Mouse (Mus musculus) adipocyte (in vitro differentiated cells): Measurements from ENCODE around the gene Cpne9.
"Not testable (repeated sequence)": the region's sequence is repeated elsewhere in the genome, so short reads cannot be mapped to it uniquely, and the experiment has no call there.

Experiments
- DNase-seq: peaks from one replicate; pipeline ENCODE4 v3.0.0-alpha.2; 2016; ENCODE audit warnings: low spot score

Gene Cpne9

DNA sequence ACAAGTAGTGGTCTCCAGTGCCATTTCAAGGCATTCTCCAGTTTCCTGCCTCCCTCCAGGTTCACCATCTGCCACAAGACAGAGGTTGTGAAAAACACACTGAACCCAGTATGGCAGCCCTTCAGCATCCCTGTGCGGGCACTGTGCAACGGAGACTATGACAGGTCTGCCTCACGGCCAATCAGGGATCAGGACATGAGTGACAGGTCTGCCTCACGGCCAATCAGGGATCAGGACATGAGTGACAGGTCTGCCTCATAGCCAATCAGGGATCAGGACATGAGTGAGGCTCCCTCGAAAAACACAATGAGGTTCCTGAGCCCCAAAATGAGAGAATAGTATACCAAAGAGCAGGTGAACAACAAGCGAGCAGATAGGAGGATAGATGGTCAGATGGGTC is 8.2 kb downstream of the Cpne9 start:
- DNase-seq = no peak

DNA sequence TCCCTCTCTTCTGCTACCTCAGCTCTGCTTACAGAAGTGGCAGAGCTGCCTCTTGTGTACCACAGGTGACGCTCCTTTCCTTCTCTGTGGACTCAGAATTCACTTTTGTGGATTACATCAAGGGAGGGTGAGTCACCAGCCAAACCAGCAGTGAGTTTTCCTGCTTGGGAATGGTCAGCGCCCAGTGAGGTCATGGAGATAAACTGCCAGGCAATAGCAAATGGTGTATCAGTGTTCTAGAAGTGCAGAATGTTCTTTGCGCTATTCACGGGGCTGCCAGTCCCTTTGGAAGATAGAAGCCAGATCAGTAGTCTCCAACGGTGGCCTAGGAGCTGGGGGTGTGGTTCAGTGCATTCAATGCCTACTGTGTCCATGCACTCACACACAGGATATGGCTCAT is 10.8 kb downstream of the Cpne9 start:
- no peak for DNase-seq

DNA sequence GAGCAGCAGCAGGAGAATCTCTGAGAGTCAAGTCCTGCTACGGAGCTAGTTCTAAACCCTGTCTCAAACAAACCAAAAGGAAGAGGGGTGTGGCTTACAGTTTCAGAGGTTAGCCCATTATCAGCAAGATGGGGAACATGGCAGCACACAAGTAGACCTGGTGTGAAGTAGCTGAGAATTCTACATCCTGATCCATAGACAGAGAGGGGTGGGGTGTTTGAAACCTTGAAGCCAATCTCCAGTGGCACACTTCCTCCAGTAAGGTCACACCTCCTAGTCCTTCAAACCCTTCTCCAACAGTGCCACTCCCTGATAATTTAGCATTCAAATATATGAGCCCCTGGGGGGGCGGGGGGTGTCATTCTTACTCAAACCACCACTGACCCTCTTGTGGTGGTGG is 13.9 kb downstream of the Cpne9 start:
- DNase-seq = no peak

DNA sequence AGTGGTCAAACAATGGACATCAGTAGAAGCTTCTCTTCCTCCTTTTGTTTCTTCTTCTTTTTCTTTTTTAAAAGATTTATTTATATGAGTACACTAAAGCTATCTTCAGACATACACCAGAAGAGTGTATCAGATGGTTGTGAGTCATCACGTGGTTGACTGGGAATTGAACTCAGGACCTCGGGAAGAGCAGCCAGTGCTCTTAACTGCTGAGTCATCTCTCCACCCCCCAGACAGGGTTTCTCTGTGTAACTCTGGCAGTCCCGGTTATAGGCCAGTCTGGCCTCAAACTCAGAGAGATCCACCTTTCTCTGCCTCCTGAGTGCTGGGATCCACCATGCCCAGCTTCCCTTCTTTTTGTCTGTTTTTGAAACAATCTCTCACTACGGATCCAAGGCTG is 14.5 kb downstream of the Cpne9 start:
- DNase-seq = no peak

DNA sequence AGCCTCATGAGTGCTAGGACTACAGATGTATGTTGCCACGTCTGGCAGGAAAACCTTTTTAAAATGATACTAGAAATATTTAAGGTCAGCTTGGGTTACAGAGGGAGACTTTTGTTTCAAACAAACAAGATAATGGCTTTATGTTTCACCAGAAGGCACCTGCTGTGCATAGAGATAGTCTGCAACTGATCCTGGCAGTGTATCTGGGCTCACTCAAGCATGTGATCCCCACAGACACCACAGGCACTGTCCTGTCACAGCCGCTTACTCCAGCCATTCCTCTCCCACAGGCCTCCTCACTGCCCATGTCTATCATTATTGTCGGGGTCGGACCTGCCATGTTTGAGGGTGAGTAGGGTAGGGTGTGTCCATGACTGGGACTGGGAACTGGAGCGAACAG is 19.2 kb downstream of the Cpne9 start:
- DNase-seq = no peak

DNA sequence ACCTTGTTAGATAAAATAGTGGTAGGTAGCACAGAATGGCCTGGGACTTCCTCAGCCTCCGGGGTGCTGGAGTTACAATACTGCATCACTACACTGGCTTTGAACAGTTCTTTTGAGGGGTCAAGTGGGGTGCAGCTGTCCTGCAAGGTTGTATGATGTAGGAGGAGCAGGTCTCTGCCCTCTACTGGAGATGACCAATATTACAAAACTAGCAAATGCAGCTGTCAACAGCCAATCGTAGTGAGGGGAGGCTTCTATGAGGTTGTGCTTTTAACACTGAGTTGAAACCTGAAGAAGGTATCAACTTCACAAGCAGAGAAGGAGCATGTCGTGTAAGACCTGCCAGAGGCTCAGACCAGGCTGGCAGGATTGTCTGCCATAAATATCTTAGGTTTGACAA is 20.2 kb downstream of the Cpne9 start:
- peak; percentile 75 for DNase-seq

DNA sequence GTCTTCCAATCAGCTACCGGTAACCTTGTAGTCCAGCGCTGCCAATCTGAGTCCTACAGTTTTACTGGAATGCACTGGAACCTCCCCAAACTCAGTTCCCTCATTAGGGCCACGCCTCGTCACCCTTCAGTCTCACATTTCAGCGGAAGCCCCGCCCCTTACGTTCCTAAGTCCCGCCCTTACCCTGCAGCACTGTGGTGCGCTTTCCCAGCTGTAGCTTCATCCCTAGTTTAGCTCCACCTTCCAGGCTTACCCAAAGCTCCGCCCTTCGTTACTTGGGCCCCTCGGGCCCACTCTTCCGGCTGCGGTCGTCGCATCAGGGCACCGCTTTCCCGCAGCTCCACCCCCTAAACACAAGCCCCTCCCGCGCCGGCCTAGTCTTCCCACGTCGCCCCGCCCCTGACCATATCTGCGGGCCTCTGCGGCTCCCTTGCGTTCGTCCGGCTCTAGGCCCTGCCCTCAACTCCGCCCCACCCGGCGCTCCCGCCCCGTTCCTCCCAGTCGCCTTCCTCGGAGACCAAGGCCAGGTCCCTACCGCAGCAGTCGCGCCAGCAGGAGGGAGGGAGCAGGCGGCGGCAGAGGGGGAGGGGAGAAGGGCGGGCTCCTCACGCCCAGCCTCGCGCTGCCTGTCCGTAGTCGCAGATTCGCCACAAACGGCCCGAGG is 24.3 kb downstream of the Cpne9 start:
- peak; percentile 100 for DNase-seq

DNA sequence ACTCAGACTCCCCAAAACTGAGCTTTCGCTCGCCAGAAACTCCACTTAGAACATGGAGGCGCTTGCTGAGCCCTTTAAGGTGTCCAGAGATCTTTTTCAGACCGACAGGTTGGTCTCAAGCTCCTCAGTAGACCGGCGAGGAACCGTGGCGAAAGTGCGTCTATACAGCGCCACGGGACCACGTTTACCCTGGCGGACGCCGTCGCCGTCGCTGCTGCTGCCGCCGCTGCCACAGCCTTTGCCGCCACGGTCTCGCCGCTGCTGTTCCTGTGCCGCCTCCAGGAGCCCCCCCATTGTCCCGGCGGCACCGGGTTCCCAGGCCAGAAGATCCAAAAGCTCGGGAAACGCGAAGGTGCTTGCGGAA is 24.9 kb downstream of the Cpne9 start, which contains the start of gene Brpf1:
Gene Brpf1, plus strand, starts transcription at position 152 of the 364 bp plus-strand sequence.
- no peak for DNase-seq

DNA sequence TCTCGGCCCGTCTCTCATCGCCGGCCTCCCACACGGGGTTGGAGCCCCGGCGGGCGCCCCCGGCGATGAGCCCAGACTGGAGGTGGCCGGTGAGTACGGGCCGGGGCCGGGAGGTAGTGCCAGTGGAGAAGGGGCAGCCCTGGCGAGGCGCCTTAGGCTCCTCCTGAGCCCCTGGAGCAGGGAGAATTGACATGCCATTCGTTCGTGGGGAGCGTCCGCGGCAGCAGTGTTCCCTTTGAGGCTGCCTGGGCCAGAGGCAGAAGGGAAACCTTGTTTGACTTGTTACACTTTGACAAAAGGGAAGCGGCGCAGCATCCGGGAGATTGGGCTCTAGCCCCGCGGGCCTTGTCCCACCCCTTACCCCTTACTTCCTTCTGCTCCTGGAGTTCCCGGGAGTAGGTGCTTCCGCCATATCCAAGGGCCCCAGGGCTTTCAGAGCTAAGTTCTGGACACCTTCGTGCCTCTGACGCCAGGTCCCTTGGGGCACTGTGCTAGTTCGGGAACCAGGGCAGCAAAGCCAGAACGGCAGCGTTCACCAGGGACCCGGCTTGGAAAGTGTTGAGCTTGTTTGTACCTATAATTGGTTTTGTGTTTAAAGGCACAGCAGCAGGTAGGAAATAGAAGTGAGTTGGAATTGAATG is 25.5 kb downstream of the Cpne9 start:
- peak; percentile 77 for DNase-seq

DNA sequence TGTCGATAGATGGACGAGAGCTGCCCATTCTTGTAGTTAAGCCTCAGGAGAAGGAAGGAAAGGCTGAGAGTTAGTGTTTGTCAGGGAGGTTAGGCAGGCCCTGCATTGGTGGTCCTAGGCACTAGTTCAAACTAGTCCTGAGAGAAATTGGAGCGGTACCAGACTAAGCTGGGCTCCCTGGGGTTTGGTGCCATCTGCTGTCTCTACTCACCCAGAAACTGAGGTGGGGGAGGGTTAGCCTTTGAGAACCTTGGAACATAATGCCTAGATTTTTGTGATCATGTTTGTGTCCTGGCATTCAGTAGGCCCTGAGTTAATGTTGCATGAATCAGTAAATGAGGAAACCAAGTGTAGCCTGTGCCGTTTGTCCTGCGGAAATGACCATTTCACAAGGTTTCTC is 26.0 kb downstream of the Cpne9 start:
- DNase-seq = peak; percentile 90

DNA sequence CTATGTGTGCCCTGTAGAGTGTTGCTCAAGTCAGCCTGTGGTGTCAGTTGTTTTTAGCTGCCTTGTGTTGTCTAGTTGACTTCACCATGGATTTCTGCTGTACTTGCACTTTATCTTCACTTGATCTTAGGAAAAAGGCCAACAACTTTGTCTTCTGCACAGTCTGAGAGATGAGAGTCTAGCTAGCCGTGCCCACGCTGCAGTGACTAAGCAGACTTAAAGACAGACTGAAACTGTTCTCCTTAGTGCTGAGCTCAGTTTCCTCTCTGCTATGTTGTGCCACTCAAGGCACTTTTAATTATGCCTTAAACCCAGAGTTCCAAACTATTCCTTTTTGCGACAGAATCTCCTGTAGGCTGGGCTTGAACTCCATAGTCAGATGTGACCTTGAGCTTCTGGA is 33.9 kb downstream of the Cpne9 start:
- DNase-seq = no peak

DNA sequence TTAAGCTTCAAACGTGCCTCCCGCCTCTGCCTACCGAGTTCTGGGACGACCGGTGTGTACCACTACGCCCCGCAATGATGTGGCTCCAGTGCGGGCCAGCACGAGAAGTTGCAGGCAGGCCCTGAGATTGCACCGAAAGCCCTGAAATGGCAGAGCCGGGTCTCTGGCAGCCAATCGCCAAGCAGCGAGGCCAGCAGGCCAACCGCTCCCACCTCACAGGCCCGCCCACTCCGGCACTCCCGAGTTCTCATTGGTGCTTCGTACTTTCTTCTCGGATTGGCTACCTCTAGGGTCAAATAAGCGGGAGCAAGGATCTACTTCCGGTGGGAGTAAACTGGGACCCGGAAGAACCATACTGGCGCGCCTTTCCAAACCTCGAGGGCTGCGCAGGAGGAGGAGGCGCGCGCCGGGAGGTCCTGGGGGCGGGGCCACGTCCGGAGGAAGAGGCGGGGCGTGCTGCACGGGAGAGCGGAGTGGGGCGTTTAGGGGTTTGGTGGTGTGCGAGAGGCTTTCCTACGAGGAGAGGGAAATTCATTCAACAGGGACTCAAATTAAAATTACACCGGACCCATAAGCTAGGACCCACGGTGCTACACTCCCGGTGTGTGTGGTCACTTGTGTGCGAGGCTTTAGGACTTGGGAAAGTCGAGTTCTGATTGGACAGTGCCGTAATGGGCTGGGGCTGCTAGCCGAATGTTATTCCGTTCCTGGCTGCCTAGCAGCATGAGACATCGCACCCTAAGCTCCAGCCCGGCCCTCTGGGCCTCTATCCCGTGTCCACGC is 44.6 kb downstream of the Cpne9 start, which contains the start of gene Ogg1:
Gene Ogg1, plus strand, starts transcription at position 440 of the 783 bp plus-strand sequence.
- DNase-seq = peak; percentile 100

DNA sequence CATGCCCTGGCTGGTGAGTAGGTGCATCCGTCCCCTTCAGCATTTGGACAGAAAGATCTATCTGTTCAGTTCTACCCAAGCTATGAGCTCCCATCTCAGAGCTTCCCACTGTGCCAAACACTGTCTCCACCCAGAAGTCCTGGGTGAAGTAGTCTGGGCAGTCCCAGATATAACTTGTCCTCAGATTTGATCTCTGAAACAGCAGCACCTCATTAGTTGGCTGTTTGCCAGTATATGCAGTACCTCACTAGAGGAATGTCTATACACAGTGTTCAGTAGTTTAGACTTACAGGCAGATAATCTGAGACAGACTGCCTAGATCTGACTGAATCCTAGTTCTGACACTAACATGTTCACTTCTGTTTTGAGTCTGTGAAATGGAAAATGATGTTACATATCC is 47.3 kb downstream of the Cpne9 start:
- no peak for DNase-seq

DNA sequence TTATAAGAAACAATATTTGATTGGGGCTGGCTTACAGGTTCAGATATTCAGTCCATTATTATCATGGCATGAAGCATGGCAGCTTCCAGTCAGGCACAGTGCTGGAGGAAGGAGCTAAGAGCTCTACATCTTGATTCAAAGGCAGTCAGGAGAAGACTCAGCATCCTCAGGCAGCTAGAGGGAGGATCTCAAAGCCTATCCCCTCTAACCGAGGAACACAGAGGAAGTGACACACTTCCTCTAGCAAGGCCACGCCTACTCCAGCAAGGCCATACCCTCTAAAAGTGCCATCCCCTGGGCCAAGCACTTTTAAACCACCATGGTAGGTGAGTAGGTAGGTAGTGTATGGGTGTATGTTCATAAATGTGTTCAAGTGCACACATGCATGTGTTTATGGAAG is 48.4 kb downstream of the Cpne9 start:
- no peak for DNase-seq

DNA sequence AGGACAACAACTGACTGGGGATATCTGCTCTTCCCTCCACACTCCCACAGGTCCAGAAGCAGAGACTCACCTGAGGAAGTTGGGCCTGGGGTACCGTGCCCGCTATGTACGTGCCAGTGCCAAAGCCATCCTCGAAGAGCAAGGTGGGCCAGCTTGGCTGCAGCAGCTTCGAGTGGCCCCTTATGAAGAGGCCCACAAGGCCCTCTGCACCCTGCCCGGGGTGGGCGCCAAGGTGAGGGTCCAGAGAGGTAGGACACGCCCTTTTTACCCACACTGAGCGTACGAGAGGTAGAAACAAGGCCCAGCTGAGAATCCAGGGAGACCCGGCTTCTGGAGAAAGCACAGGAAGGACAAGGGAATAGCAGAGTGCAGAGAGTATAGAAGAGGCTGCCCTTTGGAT is 49.6 kb downstream of the Cpne9 start:
- DNase-seq = no peak

DNA sequence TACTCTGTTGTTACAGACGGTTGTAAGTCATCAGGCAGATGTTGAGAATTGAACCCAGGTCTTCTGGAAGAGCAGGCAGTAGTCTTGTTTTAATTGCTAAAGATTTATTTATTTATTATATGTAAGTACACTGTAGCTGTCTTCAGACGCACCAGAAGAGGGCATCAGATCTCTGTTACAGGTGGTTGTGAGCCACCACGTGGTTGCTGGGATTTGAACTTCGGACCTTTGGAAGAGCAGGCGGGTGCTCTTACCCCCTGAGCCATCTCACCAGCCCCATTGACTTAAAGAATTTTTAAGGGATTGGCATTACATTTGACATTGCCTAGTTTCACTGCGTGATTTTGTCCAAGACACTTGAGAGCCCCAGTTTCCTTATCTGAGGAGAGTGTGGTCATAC is 50.6 kb downstream of the Cpne9 start:
- DNase-seq = not testable (repeated sequence)

DNA sequence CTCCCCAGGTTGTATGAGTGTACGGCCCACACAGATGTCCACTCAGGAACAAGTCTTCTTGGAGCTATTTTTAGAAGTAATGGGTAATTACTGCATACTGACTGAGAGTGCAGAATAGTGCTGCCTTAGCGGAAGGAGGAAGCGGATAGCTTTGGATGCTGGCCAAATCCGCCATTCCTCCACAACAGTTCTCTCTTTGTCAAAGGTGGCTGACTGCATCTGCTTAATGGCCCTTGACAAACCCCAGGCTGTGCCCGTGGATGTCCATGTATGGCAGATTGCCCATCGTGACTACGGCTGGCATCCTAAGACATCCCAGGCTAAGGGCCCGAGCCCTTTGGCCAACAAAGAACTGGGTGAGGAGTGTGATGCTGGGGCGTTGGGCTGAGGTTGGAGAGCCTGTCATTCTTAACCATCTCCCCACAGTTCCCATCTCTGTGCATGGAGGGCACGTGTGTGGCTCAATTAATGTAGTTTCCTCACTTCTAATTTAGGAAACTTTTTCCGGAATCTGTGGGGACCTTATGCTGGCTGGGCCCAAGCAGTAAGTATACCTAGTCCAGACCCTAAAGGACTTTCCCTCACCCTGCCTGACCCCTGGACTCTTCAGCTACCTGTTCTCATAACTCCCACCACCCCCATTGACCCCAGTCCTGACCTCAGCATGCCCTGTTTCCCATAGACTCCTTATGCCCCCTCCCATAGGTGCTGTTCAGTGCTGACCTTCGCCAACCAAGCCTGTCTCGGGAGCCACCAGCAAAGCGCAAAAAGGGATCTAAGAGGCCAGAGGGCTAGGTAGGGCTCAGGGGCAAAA is 51.2 kb downstream of the Cpne9 start:
- peak; percentile 95 for DNase-seq

DNA sequence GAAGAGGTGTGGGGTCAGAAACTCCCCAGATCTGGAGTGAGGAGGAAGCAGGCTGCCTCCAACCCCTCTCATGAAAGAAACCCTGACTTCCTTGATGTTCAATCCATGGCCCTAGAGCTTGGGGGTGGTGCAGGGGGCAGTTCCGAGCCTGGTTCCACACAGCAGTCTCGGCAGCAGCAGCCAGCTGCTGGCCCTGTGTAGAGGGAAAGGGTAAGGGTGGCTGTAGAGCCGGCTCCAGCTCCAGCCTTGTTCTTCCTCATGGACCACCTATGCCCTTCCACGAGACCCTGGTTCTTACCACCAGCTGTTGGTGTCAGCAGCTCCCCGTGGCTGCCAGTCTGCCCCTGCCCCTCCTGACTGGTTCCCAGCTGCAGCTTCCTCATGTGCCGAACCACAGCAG is 52.1 kb downstream of the Cpne9 start:
- no peak for DNase-seq

DNA sequence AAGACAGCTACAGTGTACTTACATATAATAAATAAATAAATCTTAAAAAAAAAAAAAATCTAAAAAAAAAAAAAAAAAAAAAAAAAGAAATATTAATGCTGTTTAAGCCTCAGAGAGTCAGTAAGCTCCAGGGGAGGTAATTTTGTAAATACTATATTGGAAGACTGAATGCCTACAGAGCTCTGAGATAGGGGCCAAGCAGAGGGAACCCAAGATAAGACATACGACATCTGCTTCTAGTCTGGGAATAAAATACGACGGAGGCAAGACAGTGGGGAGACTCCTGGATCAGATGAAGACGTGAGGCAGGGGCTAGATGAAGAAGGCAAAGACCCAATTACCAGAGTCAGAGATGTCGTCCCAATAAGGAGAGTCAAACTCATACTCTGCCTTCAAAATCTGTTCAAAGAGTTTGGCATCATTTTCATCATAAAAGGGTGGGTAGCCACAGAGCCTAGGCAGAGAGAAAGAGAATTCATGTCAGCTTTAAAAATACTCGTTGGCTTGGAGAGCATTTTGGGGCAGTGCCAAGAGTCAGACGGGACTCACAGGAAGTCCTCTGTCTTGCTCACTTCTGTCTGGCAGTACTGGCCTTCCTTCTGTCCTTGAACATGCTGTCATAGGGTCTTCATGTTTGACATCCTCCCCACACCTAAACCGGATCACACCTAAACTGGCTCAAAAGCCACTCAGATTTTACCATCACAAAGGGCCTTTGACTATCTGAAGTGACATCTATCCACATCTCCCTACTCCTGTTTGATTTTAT is 54.9 kb downstream of the Cpne9 start:
- peak; percentile 68 for DNase-seq

DNA sequence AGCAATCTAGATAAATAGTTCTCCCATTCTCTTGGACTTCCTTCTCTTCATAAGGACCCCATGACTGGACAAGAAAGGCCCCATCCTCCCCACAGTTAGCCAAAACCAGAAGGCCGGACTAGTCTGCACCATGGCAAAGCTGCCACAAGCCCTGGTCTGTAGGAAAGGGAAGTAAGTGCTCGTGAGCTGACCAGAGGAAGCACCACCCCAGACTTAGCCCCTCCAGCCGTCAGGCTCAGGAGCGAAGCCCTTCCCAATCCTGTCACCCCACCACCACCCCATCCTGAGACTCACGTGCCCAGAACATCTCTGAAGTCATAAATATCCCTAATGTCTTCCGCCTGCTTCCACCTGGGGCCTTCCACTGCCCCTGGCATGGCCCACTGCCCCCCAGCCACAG is 59.5 kb downstream of the Cpne9 start:
- DNase-seq = no peak

DNA sequence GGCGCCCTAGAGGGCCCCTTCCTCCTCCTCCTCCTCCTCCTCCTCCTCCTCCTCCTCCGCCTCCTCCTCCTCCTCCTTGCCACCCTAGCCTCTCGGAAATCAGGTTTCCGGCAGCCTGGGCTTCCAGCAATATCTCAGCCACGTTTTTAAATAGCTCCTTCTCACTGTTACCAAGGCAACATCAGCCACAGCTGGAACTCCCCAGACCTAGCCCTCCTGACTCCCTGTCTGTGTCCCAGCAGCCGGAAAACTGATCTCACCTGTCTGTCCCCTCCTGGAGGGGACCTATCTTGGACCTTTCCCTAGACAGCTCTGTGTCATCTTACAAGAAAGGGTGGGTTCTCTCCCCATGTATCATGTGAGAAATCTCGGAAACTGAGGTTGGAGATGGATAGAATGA is 60.2 kb downstream of the Cpne9 start:
- DNase-seq = no peak
